Mouse (Mus musculus) left cerebral cortex, adult 2 months (tissue): ENCODE measurements around the gene 4930432M17Rik. TPM values are rescaled to one million over a fixed set of nuclear protein-coding genes. Genes with fewer than 3 reads are reported as not detected.

Experiments
- DNase-seq, 2 experiments: peaks; one replicate each; pipeline ENCODE4 v3.0.0; 2021 to 2022; ENCODE audit warnings: low spot score in 2 of 2, mixed read lengths in 1 of 2; ENCODE audit errors: extremely low spot score in 1 of 2
- H3K27ac ChIP-seq: fragments of 200-600 bp; 2 replicates; pipeline ENCODE4 v1.8.1; 2022
- H3K4me3 ChIP-seq: fragments of 200-600 bp; 2 replicates; pipeline ENCODE4 v1.8.1; 2022
- CTCF ChIP-seq: fragments of 200-600 bp; IDR thresholded peaks from 2 replicates; pipeline ENCODE4 v1.8.1; 2022; ENCODE audit warnings: antibody characterized with exemption, mild to moderate bottlenecking, moderate library complexity
- intact Hi-C: fragments of 180-260 bp; cut with DNase I; formaldehyde crosslinking; loops from one replicate; pipeline ENCODE4 v1.15.1; 2025
- total RNA-seq, 2 experiments: library from RNA; stranded (reverse); gene quantifications; 2 replicates each; pipeline ENCODE4 v1.2.3; 2021

Gene 4930432M17Rik
- total RNA-seq, 2 experiments from 2014 or later: not detected

- no peak for DNase-seq
- Histone ChIP-seq H3K4me3 (no peak overlapping the region), H3K27ac (no peak overlapping the region)
- intact Hi-C loops: no loop called here
- no peak for TF ChIP-seq CTCF
These were observed 25.1 kb upstream of the 4930432M17Rik start for GRCm38 (mm10) chr3:121645447-121645846.

DNA sequence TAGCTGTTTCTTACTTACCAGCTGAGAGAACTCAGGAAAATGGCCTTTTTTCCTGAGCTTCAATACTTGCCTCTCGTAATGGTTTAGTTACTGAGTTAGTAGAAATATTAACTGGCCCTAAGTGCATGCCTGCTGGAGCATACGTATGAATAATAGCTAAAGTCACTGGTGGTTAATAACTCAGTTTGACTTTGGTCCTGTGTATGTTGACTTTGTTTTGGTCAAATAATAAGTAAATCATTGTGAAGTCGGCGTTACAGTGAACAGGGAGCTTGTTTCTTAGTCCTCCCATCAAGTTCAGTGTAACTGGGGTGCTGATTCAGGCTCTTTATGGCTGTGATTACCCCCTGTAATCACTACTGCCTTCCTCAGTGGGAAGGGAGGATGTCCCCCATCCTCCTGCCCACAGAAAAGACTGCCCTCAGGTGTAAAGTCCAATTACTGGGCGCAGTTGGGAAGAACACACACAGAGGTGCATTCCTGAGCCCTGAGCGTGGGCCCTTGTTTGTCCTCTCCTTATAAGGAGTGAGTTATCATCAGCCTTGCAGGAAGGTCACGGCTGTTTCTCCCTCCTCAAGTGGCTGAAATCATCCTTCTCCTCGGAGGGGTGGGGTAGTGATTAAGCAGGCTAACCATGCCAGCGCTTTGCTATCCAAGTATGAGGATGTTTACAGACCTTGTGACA is 24.1 kb upstream of the 4930432M17Rik start:
- intact Hi-C loops: no loop called here
- no peak for DNase-seq
- TF ChIP-seq CTCF: no peak
- Histone ChIP-seq H3K4me3 (no peak overlapping the region), H3K27ac (no peak overlapping the region)

- H3K27ac ChIP-seq: no peak overlapping the region
- H3K4me3 ChIP-seq: no peak overlapping the region
- no peak for TF ChIP-seq CTCF
- intact Hi-C loops: no loop called here
- no peak for DNase-seq
These were observed 22.3 kb upstream of the 4930432M17Rik start for GRCm38 (mm10) chr3:121648238-121648778.

GRCm38 (mm10) chr3:121650052-121650671 is 20.4 kb upstream of the 4930432M17Rik start:
- DNase-seq: no peak
- no peak overlapping the region for H3K27ac ChIP-seq
- intact Hi-C loops: no loop called here

GRCm38 (mm10) chr3:121651710-121652109 is 18.9 kb upstream of the 4930432M17Rik start:
- H3K27ac ChIP-seq: no peak overlapping the region
- intact Hi-C loops: no loop called here
- no peak for DNase-seq
- no peak overlapping the region for H3K4me3 ChIP-seq
- TF ChIP-seq CTCF: no peak

More at GRCm38 (mm10) chr3:121650052-121650671, 20.4 kb upstream of the 4930432M17Rik start:
- no peak overlapping the region for H3K4me3 ChIP-seq
- no peak for TF ChIP-seq CTCF

DNA sequence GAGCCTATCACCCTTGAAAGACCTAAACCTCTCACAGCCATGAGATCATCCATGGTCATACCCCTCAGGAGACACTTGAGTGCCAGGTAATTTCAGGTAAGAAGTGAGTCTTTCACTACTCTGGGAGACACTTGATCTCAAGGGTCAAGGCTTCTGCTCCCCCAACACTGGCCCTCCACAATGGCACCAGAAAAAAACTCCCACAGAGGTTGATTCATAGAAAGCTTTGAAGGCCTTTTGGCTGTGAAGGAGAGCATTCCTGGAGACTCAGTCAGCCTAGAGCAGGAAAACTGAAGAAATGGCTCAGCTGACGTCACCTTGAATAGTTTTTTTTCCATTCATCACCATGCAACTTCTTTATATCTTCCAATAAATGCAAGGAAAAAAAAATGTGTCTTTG is 18.4 kb upstream of the 4930432M17Rik start:
- intact Hi-C loops: no loop called here
- no peak overlapping the region for H3K27ac ChIP-seq
- no peak overlapping the region for H3K4me3 ChIP-seq
- TF ChIP-seq CTCF: no peak
- no peak for DNase-seq

DNA sequence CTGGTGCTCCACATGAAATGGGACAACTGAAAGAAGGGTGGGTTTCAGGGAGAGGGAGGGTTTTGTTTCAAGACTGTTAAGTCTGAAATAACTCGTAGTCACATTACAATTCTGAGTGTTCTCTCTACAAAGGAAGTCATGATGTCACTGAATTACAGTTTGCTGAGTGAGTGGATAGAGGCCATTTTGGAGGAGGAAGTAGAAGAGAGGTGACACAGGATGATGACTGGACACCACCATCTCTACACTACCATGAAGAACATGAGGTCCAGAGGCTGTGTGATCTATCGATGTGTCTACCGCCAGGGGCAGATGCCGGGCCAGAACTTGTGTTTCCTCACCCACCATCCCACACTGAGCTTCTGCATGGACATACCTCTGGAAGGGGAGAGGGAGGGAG is 13.6 kb upstream of the 4930432M17Rik start:
- H3K27ac ChIP-seq: no peak overlapping the region
- intact Hi-C loops: no loop called here
- no peak for DNase-seq
- no peak overlapping the region for H3K4me3 ChIP-seq
- TF ChIP-seq CTCF: no peak

DNA sequence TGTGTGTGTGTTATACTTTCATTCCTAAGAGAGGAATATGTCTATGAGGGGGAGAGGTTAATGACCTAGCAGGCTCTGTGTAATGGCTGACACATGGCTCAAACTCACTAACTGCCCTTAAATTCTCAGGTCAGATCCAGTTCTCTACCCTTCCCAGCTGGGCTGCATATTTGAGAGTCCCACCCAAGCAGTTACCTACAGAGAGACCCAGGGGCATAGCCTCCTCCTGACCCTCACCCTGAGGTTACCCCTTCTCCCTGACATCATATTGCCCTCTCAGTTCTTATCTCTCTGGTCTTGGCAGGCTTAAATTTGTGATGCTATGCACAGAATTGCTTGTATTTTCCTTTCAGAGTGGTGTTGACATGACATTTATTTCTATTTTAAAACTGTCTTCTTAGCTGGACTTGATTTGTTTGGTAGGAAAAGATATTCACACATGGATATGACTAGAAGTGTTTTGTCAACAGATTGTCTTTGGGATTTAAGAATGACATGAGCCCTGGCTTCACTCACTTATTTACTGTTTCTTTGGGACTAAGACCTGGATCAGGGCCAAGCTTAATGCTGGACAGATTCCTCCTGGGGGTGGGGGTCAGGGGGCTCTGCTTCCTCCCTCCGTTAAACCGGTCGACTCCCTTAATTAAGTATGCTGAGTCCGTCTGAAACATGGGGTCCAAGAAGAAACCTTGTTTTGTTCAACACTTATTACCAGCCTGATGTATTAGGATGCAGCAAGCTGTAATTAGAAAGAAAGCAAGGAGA is 7.7 kb upstream of the 4930432M17Rik start:
- no peak overlapping the region for H3K4me3 ChIP-seq
- no peak overlapping the region for H3K27ac ChIP-seq
- DNase-seq: no peak
- intact Hi-C loops: no loop called here
- TF ChIP-seq CTCF: no peak

DNA sequence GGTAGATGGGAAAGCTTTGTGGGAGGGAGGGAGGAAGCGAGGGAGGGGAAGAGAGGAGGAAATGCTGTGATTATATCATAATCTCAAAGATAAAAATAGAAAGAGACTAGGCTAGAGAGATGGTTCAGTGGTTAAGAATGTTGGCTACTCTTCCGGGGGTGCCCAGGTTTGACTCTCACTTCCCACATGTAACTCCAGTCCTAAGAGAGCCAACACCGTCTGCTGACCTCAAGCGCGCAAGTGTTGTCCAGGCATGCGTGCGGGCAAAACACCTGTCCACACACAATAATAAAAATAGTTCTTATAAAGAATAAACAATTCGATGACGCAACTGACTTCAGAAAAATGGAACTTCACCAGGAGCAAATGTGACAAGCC is 7.1 kb upstream of the 4930432M17Rik start:
- intact Hi-C loops: no loop called here

GRCm38 (mm10) chr3:121672135-121672790 is 1.7 kb downstream of the 4930432M17Rik start:
- Histone ChIP-seq H3K4me3 (no peak overlapping the region), H3K27ac (no peak overlapping the region)
- TF ChIP-seq CTCF: no peak
- DNase-seq: no peak
- intact Hi-C loops: no loop called here

More for the DNA sequence above, 7.1 kb upstream of the 4930432M17Rik start:
- Histone ChIP-seq H3K27ac (no peak overlapping the region), H3K4me3 (no peak overlapping the region)
- TF ChIP-seq CTCF: no peak
- DNase-seq: no peak

DNA sequence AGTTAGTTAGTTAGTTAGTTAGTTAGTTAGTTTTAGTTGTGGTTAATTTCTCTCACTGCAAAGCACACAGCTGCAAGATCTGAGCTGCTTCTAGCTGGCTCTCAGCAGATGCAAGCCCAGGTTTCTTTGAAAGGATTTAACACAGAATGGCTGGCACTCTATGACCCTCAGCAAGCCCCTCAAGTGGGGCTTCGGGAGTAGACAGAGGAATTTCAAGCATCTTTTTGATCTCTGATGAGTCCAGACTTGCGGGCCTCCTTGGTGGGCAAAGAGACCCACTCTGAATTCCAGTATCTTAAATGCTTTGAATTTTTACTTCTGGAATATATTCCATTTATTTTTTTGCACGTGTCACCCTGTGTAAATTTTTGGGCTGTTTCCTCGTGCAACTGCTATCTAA is 8.4 kb downstream of the 4930432M17Rik start:
- H3K4me3 ChIP-seq: no peak overlapping the region
- no peak for TF ChIP-seq CTCF
- intact Hi-C loops: no loop called here
- H3K27ac ChIP-seq: no peak overlapping the region
- no peak for DNase-seq

DNA sequence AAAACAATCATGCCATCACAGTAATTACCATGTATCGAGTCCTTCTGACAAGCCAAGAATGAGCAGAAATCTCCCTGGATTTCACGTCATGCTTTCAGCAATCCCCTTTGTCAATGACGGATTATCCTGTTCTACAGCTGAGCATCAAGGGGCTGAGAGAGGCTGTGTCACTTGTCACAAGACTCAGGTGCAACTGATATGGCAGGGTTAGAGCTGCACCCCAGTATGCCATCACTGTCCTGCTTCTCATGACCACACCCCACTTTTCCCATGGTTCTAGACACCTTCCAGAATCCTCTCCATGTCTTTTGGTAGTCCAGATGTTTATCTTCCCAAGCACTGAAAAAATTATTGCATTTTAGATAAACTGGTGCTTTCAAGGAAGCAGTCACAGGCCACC is 8.9 kb downstream of the 4930432M17Rik start:
- no peak overlapping the region for H3K4me3 ChIP-seq
- intact Hi-C loops: no loop called here
- H3K27ac ChIP-seq: no peak overlapping the region
- no peak for TF ChIP-seq CTCF
- no peak for DNase-seq
